Mouse (Mus musculus): ENCODE measurements around the gene Pglyrp2. TPM values are rescaled to one million over a fixed set of nuclear protein-coding genes. Genes with fewer than 3 reads are reported as not detected.

Pglyrp2 gene
- polyA plus RNA-seq, 1 experiment, result 2.0 TPM

GRCm38 (mm10) chr17:32450844-32451537, 27.0 kb upstream of the Pglyrp2 start:
- no peak overlapping the region for H3K27ac ChIP-seq (ENCODE audit: control insufficient read depth, insufficient read depth, low read depth, low read length)
- TF ChIP-seq CTCF (IDR thresholded peaks at IDR 0.05; ENCODE audit: control insufficient read depth, insufficient read depth, insufficient replicate concordance, low read depth, low read length) (no peak), POLR2A (IDR thresholded peaks at IDR 0.05; ENCODE audit: control insufficient read depth, low read depth, low read length) (no peak)
- peaks cover 4% of the 10 kb centered on the region for H3K4me1 ChIP-seq (ENCODE audit: control insufficient read depth, insufficient read depth, low read length)
- no peak overlapping the region for H3K4me3 ChIP-seq (ENCODE audit: control insufficient read depth, low read depth, low read length)
- H3K36me3 ChIP-seq (ENCODE audit: control insufficient read depth, insufficient read depth, low read length), result no peaks in the 10 kb centered on the region
- no peaks in the 10 kb centered on the region; the same call in 1 of the 2 replicates for H3K27me3 ChIP-seq (ENCODE audit: control insufficient read depth, insufficient read depth, low read length)

GRCm38 (mm10) chr17:32449042-32449441, 25.1 kb upstream of the Pglyrp2 start:
- no peak overlapping the region for H3K4me3 ChIP-seq (ENCODE audit: control insufficient read depth, low read depth, low read length)
- TF ChIP-seq CTCF (IDR thresholded peaks at IDR 0.05; ENCODE audit: control insufficient read depth, insufficient read depth, insufficient replicate concordance, low read depth, low read length) (no peak), POLR2A (IDR thresholded peaks at IDR 0.05; ENCODE audit: control insufficient read depth, low read depth, low read length) (no peak)
- no peak overlapping the region for H3K27ac ChIP-seq (ENCODE audit: control insufficient read depth, insufficient read depth, low read depth, low read length)
- H3K4me1 ChIP-seq (ENCODE audit: control insufficient read depth, insufficient read depth, low read length), result peaks cover 4% of the 10 kb centered on the region
- no peaks in the 10 kb centered on the region; the same call in 1 of the 2 replicates for H3K27me3 ChIP-seq (ENCODE audit: control insufficient read depth, insufficient read depth, low read length)
- no peaks in the 10 kb centered on the region for H3K36me3 ChIP-seq (ENCODE audit: control insufficient read depth, insufficient read depth, low read length)

GRCm38 (mm10) chr17:32447195-32447594, 23.2 kb upstream of the Pglyrp2 start:
- Histone ChIP-seq H3K4me3 (ENCODE audit: control insufficient read depth, low read depth, low read length) (no peak overlapping the region), H3K4me1 (ENCODE audit: control insufficient read depth, insufficient read depth, low read length) (no peaks in the 10 kb centered on the region), H3K36me3 (ENCODE audit: control insufficient read depth, insufficient read depth, low read length) (no peaks in the 10 kb centered on the region), H3K27me3 (ENCODE audit: control insufficient read depth, insufficient read depth, low read length) (no peaks in the 10 kb centered on the region), H3K27ac (ENCODE audit: control insufficient read depth, insufficient read depth, low read depth, low read length) (no peak overlapping the region)
- TF ChIP-seq CTCF (IDR thresholded peaks at IDR 0.05; ENCODE audit: control insufficient read depth, insufficient read depth, insufficient replicate concordance, low read depth, low read length) (peak; percentile 9; the same call in 1 of the 2 replicates), POLR2A (IDR thresholded peaks at IDR 0.05; ENCODE audit: control insufficient read depth, low read depth, low read length) (no peak)

- TF ChIP-seq POLR2A (IDR thresholded peaks at IDR 0.05; ENCODE audit: control insufficient read depth, low read depth, low read length) (no peak), CTCF (IDR thresholded peaks at IDR 0.05; ENCODE audit: control insufficient read depth, insufficient read depth, insufficient replicate concordance, low read depth, low read length) (no peak)
- no peaks in the 10 kb centered on the region for H3K27me3 ChIP-seq (ENCODE audit: control insufficient read depth, insufficient read depth, low read length)
- H3K4me3 ChIP-seq (ENCODE audit: control insufficient read depth, low read depth, low read length), result no peak overlapping the region
Observed at GRCm38 (mm10) chr17:32445016-32445415, 21.0 kb upstream of the Pglyrp2 start.

GRCm38 (mm10) chr17:32443245-32443644, 19.3 kb upstream of the Pglyrp2 start:
- no peak overlapping the region for H3K27ac ChIP-seq (ENCODE audit: control insufficient read depth, insufficient read depth, low read depth, low read length)
- no peaks in the 10 kb centered on the region for H3K4me1 ChIP-seq (ENCODE audit: control insufficient read depth, insufficient read depth, low read length)
- H3K27me3 ChIP-seq (ENCODE audit: control insufficient read depth, insufficient read depth, low read length), result no peaks in the 10 kb centered on the region
- no peak for TF ChIP-seq CTCF (IDR thresholded peaks at IDR 0.05; ENCODE audit: control insufficient read depth, insufficient read depth, insufficient replicate concordance, low read depth, low read length)
- no peak for TF ChIP-seq POLR2A (IDR thresholded peaks at IDR 0.05; ENCODE audit: control insufficient read depth, low read depth, low read length)
- no peaks in the 10 kb centered on the region for H3K36me3 ChIP-seq (ENCODE audit: control insufficient read depth, insufficient read depth, low read length)
- H3K4me3 ChIP-seq (ENCODE audit: control insufficient read depth, low read depth, low read length), result no peak overlapping the region

More at GRCm38 (mm10) chr17:32445016-32445415, 21.0 kb upstream of the Pglyrp2 start:
- no peaks in the 10 kb centered on the region for H3K4me1 ChIP-seq (ENCODE audit: control insufficient read depth, insufficient read depth, low read length)
- H3K27ac ChIP-seq (ENCODE audit: control insufficient read depth, insufficient read depth, low read depth, low read length), result no peak overlapping the region
- H3K36me3 ChIP-seq (ENCODE audit: control insufficient read depth, insufficient read depth, low read length), result no peaks in the 10 kb centered on the region

GRCm38 (mm10) chr17:32437106-32437505, 13.1 kb upstream of the Pglyrp2 start:
- Histone ChIP-seq H3K27ac (ENCODE audit: control insufficient read depth, insufficient read depth, low read depth, low read length) (no peak overlapping the region), H3K4me1 (ENCODE audit: control insufficient read depth, insufficient read depth, low read length) (no peaks in the 10 kb centered on the region), H3K36me3 (ENCODE audit: control insufficient read depth, insufficient read depth, low read length) (no peaks in the 10 kb centered on the region), H3K4me3 (ENCODE audit: control insufficient read depth, low read depth, low read length) (no peak overlapping the region), H3K27me3 (ENCODE audit: control insufficient read depth, insufficient read depth, low read length) (no peaks in the 10 kb centered on the region)
- no peak for TF ChIP-seq POLR2A (IDR thresholded peaks at IDR 0.05; ENCODE audit: control insufficient read depth, low read depth, low read length)
- TF ChIP-seq CTCF (IDR thresholded peaks at IDR 0.05; ENCODE audit: control insufficient read depth, insufficient read depth, insufficient replicate concordance, low read depth, low read length), result no peak

- Histone ChIP-seq H3K27me3 (ENCODE audit: control insufficient read depth, insufficient read depth, low read length) (no peaks in the 10 kb centered on the region), H3K36me3 (ENCODE audit: control insufficient read depth, insufficient read depth, low read length) (no peaks in the 10 kb centered on the region), H3K4me3 (ENCODE audit: control insufficient read depth, low read depth, low read length) (no peak overlapping the region), H3K27ac (ENCODE audit: control insufficient read depth, insufficient read depth, low read depth, low read length) (no peak overlapping the region), H3K4me1 (ENCODE audit: control insufficient read depth, insufficient read depth, low read length) (no peaks in the 10 kb centered on the region)
- no peak for TF ChIP-seq POLR2A (IDR thresholded peaks at IDR 0.05; ENCODE audit: control insufficient read depth, low read depth, low read length)
- TF ChIP-seq CTCF (IDR thresholded peaks at IDR 0.05; ENCODE audit: control insufficient read depth, insufficient read depth, insufficient replicate concordance, low read depth, low read length), result no peak
Observed at GRCm38 (mm10) chr17:32435151-32435550, 11.2 kb upstream of the Pglyrp2 start.
